Mouse (Mus musculus): Measurements from ENCODE around the gene Tbc1d10c.

DNA sequence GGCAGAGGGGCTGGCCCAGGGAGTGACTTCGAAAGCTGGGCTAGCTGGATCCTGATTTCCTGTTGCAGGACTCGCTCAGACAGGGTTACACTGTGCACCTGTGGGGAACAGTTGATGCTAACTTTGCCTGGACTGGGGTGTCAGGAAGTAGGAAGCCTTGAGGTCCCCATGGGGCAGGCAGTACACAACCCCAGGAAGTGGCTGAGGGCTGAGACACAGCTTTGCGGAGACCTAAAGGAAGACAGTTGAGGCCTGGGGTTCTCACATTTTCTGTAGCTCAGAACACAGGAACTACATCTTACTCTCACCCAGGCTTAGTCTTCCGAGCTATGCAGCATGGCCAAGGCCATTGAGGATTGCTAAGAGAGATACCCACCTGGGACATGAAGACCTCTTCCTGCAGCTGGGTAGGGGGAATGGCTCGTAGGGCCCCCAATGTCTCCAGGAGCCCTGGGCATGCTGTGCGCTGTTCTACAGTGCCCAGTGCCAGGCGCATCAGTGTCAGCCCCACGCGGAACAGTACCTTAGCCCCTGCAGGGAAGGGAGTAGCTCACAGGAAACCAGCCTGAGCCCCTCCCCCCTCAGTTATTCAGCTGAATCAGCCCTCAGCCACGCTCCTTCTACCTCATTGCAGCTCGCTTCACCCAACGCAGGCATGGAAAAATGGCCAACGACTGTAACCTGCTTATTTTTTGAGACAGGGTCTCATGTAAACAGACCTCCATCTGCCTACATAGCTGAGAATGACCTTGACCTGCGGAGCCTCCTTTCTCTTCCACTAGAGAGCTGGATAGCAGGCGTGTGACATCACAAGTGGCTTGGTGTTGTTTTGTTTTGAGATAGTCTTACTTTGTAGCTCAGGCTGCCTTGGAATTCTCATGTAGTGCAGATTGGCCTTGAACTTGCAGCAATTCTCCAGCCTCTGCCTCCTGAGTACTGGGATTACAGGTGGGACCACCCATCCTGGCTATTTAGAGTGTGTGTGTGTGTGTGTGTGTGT, 5.8 kb downstream of the Tbc1d10c start:
- no peak for TF ChIP-seq CTCF (conservative IDR thresholded peaks at IDR 0.05; ENCODE audit: low read length)
- no peak for TF ChIP-seq POU5F1 (IDR thresholded peaks at IDR 0.05; ENCODE audit: borderline replicate concordance, low read length)
